Mouse (Mus musculus) embryonic facial prominence, embryonic 12.5 days (tissue): ENCODE results near the gene Trir. TPM values are rescaled to one million over a fixed set of nuclear protein-coding genes. Genes with fewer than 3 reads are reported as not detected.

ENCODE experiments used
- ATAC-seq: fragments of 200-750 bp; cut with Nextera tagmentation; 2 replicates; pipeline ENCODE4 v1.8.0; 2017; ENCODE audit not compliant: insufficient number of reproducible peaks, insufficient read depth, low FRiP score, low TSS enrichment
- H3K27ac ChIP-seq: fragments of 300-500 bp; sonication (generic); 2 replicates; pipeline ENCODE4 v1.5.1; 2016; ENCODE audit warnings: mild to moderate bottlenecking
- H3K27me3 ChIP-seq: fragments of 300-500 bp; sonication (generic); 2 replicates; pipeline ENCODE4 v1.6.1; 2016; ENCODE audit warnings: mild to moderate bottlenecking, moderate library complexity
- H3K36me3 ChIP-seq: fragments of 300-500 bp; sonication (generic); 2 replicates; pipeline ENCODE4 v1.6.1; 2016; ENCODE audit warnings: mild to moderate bottlenecking
- H3K4me1 ChIP-seq: fragments of 300-500 bp; sonication (generic); 2 replicates; pipeline ENCODE4 v1.6.1; 2016
- H3K4me2 ChIP-seq: fragments of 300-500 bp; sonication (generic); replicated peaks from 2 replicates; pipeline ENCODE4 v1.6.1; 2016; ENCODE audit warnings: mild to moderate bottlenecking, moderate library complexity
- H3K4me3 ChIP-seq: fragments of 300-500 bp; sonication (generic); 2 replicates; pipeline ENCODE4 v1.5.1; 2016; ENCODE audit warnings: mild to moderate bottlenecking
- H3K9ac ChIP-seq: fragments of 300-500 bp; sonication (generic); 2 replicates; pipeline ENCODE4 v1.6.1; 2016; ENCODE audit warnings: mild to moderate bottlenecking, moderate library complexity
- H3K9me3 ChIP-seq: fragments of 300-500 bp; sonication (generic); 2 replicates; pipeline ENCODE4 v1.6.1; 2016; ENCODE audit warnings: mild to moderate bottlenecking, moderate library complexity
- WGBS: fragments of 180-500 bp; shearing (Covaris S2); methylation state at CpG from one replicate; pipeline ENCODE4 v1.1.7; 2016; 5-methylcytosine and 5-hydroxymethylcytosine counted together
- polyA plus RNA-seq: library from polyadenylated mRNA; unstranded; fragments of >200 nt; fragmentation: Nextera tagmentation; extraction: Ambion mirVana; gene quantifications from 2 replicates; pipeline ENCODE4 v1.2.1, GENCODE M21; 2016

The Trir gene
- 160 and 176 TPM in 2 replicates for polyA plus RNA-seq

DNA sequence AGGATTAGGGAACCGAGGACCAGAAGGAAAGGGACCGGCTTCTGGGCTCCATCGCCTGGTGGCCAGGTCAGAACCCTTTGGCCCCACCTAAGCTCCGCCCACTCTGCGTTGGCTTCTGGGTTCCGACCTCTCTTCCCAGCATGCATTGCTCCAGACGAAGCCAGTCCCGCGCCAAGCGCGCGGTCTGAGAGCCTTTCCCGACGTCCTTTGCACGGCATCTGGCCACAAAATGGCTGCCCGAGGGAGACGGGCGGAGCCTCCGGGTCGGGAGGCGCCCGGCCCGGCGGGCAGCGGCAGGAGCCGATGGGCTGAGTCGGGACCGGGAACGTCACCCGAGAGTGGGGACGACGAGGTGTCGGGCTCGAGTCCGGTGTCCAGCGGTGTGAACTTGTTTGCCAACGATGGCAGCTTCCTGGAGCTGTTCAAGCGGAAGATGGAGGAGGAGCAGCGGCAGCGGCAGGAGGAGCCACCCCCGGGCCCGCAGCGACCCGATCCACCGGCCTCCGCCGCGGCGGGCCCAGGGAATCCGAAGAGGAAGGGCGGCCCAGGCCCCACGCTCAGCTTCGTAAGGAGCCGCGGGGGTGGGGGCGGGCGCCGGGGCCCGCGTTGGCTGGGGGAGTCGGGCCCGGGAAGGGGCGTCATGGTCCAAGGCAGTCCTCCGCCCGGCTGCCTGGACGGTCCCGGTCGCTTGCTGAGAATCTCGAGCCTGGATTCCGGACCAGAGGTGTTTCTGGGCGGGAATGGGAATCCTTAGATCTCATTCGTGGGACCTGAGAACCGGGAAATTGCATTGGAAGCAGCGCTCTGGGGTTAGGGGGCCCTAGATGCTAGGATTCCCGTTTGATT is at the start of gene Trir:
Gene Trir, plus strand, starts transcription at position 154 of the 846 bp plus-strand sequence.
- Histone ChIP-seq H3K36me3 (peaks cover 52% of the 10 kb centered on the region), H3K9me3 (no peaks in the 10 kb centered on the region), H3K27ac (peak within 1 kb of the TSS; percentile 91), H3K27me3 (no peaks in the 10 kb centered on the region), H3K4me1 (peaks cover 34% of the 10 kb centered on the region), H3K4me2 (peak within 1 kb of the TSS; percentile 97), H3K4me3 (peak within 1 kb of the TSS; percentile 96), H3K9ac (peak within 1 kb of the TSS; percentile 99)
- ATAC-seq: peak; percentile 67
- under 1% methylated on average over 70 of the region's 75 CpGs for WGBS

- WGBS: 1% methylated on average over 70 of the region's 70 CpGs
- Histone ChIP-seq H3K9me3 (no peaks in the 10 kb centered on the region), H3K36me3 (peaks cover 13% of the 10 kb centered on the region), H3K9ac (peak overlapping the region; percentile 53), H3K4me3 (peak overlapping the region; percentile 50), H3K27me3 (peaks cover 33% of the 10 kb centered on the region), H3K27ac (peak overlapping the region; percentile 54; the same call in 1 of the 2 replicates), H3K4me2 (peak overlapping the region; percentile 98), H3K4me1 (peaks cover 56% of the 10 kb centered on the region)
- ATAC-seq: no peak
These were observed 49.0 kb upstream of the Trir start for GRCm38 (mm10) chr8:84977435-84978247.

- H3K4me1 ChIP-seq: peaks cover 56% of the 10 kb centered on the region
- H3K4me3 ChIP-seq: peak within 1 kb of the TSS; percentile 50
- H3K27me3 ChIP-seq: peaks cover 33% of the 10 kb centered on the region
- H3K4me2 ChIP-seq: peak within 1 kb of the TSS; percentile 98
- peak within 1 kb of the TSS; percentile 54; the same call in 1 of the 2 replicates for H3K27ac ChIP-seq
- peak within 1 kb of the TSS; percentile 53 for H3K9ac ChIP-seq
- peaks cover 6% of the 10 kb centered on the region for H3K36me3 ChIP-seq
- ATAC-seq: no peak
- no peaks in the 10 kb centered on the region for H3K9me3 ChIP-seq
- WGBS: under 1% methylated on average over 63 of the region's 63 CpGs
These were observed 48.2 kb upstream of the Trir start, which contains the start of gene Junb for GRCm38 (mm10) chr8:84978248-84978940. Gene Junb (minus strand): TSS chr8:84978718.

DNA sequence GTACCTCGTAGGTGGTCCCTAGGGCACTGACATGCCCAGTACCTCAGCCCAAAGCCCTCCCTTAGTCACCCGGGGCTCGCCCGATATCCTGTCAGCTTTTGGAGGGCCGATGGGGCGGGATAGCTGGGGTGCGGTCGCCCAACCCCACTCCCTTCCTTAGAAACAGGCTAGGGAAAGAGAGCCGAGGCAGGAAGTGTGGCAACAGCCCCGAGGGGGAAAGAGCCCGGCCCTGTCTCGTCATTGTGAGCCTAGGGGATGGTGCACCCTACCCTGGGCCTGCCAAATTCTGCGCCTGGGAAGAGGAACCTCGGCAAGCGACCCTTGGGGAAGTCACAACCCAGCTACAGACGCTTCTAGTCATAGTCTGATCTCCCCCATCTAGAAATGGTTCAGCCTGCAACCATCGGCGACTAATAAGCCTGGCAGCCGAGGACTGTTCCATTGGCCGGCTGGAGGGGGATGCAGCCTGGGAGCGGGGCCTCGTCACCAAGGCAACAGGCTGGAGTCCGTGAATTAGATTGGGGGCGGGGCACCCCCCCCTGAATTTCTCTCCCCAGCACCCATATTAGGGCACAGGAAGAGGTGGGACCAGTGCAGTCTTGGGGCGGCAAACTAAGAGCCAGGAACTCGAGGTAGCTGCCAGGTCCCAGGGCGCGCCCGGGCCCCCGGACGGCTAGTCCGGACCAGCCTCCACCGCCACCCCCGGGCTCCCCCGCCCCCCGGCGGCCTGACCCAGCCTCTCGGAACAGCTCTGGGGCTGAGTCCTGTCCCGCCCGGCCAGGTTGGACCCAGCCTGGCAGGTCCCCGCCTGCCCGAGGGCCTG is 46.8 kb upstream of the Trir start:
- WGBS: 2% methylated on average over 42 of the region's 42 CpGs
- Histone ChIP-seq H3K4me2 (peak overlapping the region; percentile 98), H3K9me3 (no peaks in the 10 kb centered on the region), H3K4me1 (peaks cover 64% of the 10 kb centered on the region), H3K36me3 (no peaks in the 10 kb centered on the region), H3K27ac (peak overlapping the region; percentile 60; the same call in 1 of the 2 replicates), H3K27me3 (peaks cover 36% of the 10 kb centered on the region), H3K4me3 (peak overlapping the region; percentile 34), H3K9ac (peak overlapping the region; percentile 27; the same call in 1 of the 2 replicates)
- peak; percentile 50 for ATAC-seq

DNA sequence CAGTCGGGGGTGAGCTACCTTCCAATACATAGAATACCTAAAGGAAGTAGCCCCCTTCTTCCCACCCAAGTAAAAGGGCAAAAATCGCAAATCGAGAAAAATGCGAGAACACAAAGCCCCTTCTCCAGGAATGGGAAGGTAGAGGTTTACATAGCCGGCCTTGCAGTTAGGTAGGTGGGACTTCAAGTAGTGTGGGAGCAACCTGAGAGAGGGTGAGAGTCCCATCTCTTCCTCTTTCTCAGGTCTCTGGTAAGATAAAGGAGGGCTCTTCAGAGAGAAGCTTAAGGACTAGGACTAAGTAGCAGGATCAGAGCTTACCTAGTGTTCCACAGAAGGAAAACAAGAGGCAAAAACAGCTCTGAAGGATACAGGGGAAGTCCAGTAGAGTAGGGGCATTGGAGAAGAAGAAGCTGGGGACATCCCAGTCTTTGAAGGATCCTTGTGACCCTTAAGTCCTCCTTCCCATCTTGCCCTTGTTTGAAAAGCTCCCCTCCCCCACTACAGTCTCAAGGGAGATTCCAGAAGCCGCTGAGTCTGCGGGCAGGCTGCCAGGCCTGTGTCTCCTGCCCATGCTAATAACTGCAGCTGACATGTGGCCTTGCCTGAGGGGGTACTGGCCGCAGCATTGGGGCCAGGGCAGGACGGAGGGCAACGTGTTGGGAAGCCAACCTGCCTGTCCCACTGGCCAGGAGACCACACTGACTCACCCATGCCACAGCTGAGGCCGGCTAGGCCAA is 45.8 kb upstream of the Trir start:
- Histone ChIP-seq H3K9ac (no peak overlapping the region), H3K9me3 (no peaks in the 10 kb centered on the region), H3K27me3 (peaks cover 39% of the 10 kb centered on the region), H3K4me3 (peak overlapping the region; percentile 34; the same call in 1 of the 2 replicates), H3K27ac (peak overlapping the region; percentile 60), H3K4me1 (peaks cover 68% of the 10 kb centered on the region), H3K4me2 (peak overlapping the region; percentile 98), H3K36me3 (no peaks in the 10 kb centered on the region)
- 26% methylated on average over 11 of the region's 11 CpGs for WGBS
- ATAC-seq: no peak

DNA sequence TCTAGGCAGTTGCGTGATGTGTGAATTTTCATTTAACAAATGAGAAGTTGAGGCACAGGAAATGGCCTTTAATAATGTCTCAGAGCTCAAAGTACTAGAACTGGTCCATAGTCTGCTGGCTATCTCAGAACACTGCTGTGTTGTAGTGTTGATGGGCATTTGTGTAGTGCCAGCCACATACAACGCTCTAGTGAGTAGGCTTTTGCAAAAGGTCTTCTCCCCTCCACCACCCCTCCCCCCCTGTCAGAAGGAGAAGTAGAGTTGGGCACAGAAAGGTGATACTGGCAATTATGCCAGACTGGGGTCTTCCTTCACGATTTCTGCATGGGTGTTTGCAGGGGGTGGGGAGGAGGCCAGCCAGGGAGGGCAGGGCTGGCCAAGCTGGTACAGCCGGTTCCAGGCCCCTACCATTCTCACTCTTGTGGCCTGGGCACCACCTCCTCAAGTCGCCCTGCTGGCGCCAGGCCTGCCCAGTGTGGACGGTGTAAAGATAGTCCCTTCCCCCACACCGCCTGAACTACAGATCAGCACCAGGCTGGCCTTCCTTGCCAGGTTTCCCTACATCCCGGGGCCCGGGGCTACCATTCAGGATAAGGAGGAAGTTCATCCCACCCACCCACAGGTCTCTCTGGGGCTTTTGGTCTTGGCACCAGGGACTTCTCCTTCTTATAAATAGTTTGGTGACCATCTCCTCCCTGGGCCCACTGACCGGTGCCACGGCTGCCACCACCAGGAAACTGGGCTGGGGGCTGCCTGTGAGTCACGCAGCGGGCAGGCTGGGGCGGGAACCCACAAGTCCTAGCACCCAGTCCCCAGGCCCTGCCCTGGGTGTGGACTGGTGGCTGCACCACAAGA is 44.8 kb upstream of the Trir start:
- no peak overlapping the region for H3K27ac ChIP-seq
- no peak overlapping the region for H3K9ac ChIP-seq
- ATAC-seq: no peak
- H3K4me2 ChIP-seq: no peak overlapping the region; the same call in 1 of the 2 replicates
- no peaks in the 10 kb centered on the region for H3K36me3 ChIP-seq
- H3K9me3 ChIP-seq: no peaks in the 10 kb centered on the region
- 73% methylated on average over 14 of the region's 15 CpGs for WGBS
- H3K4me3 ChIP-seq: no peak overlapping the region
- H3K4me1 ChIP-seq: peaks cover 68% of the 10 kb centered on the region
- peaks cover 46% of the 10 kb centered on the region for H3K27me3 ChIP-seq

DNA sequence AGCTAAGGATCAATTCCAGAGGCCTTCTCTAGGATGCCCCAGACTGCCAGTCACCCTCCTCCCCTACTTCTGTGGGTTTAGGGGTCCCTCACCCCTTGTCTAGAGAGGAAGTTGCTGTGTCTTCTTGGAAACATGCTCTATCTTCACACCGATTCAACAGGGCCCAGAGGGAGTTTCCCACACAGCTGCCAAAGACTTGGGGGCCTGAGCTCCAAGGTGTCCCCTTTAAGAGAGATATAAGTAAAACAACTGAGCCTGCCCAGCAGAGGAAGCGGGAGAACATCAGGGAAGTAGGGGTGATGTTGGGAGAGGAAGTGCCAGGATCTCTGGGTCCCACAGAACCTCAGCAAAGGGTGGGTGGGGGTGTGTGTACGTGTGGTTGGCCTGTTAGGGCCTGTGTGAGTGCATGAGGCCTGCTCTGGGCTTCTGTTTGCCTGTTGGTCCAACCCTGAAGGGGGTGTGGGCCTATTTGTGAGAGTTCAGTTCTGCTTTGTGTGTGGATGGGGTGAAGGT is 44.1 kb upstream of the Trir start:
- Histone ChIP-seq H3K9me3 (no peaks in the 10 kb centered on the region), H3K36me3 (no peaks in the 10 kb centered on the region), H3K4me1 (peaks cover 63% of the 10 kb centered on the region), H3K27ac (no peak overlapping the region), H3K4me3 (no peak overlapping the region), H3K4me2 (no peak overlapping the region), H3K9ac (no peak overlapping the region), H3K27me3 (peaks cover 39% of the 10 kb centered on the region)
- no peak for ATAC-seq
- 63% methylated on average over 3 of the region's 3 CpGs for WGBS

- 0 out of 2 replicates have a peak overlapping the region, but pooled peaks have one; percentile 52 for H3K4me3 ChIP-seq
- WGBS: 6% methylated on average over 16 of the region's 16 CpGs
- peaks cover 22% of the 10 kb centered on the region; the same call in 1 of the 2 replicates for H3K27me3 ChIP-seq
- 0 out of 2 replicates have a peak overlapping the region, but pooled peaks have one; percentile 41 for H3K27ac ChIP-seq
- peak overlapping the region; percentile 98 for H3K4me2 ChIP-seq
- H3K36me3 ChIP-seq: no peaks in the 10 kb centered on the region
- no peak for ATAC-seq
- peaks cover 50% of the 10 kb centered on the region for H3K4me1 ChIP-seq
- H3K9me3 ChIP-seq: no peaks in the 10 kb centered on the region
- H3K9ac ChIP-seq: 0 out of 2 replicates have a peak overlapping the region, but pooled peaks have one; percentile 58
These were observed 42.2 kb upstream of the Trir start for GRCm38 (mm10) chr8:84984294-84985048.
